Mouse (Mus musculus) T-helper 17 cell (primary cell): Measurements from ENCODE around the gene Ppid.
"Not testable (repeated sequence)": the region's sequence is repeated elsewhere in the genome, so short reads cannot be mapped to it uniquely, and the experiment has no call there.

Source experiments
- in situ Hi-C, 2 experiments: fragments of 300-600 bp; cut with MboI, MseI; formaldehyde crosslinking; loops; 1 replicate in 1 of 2; 2 replicates in 1 of 2; pipeline ENCODE4 v1.15.1; 2025; ENCODE audit warnings: high pct_unique_total_duplicates in 2 of 2

Gene Ppid

DNA sequence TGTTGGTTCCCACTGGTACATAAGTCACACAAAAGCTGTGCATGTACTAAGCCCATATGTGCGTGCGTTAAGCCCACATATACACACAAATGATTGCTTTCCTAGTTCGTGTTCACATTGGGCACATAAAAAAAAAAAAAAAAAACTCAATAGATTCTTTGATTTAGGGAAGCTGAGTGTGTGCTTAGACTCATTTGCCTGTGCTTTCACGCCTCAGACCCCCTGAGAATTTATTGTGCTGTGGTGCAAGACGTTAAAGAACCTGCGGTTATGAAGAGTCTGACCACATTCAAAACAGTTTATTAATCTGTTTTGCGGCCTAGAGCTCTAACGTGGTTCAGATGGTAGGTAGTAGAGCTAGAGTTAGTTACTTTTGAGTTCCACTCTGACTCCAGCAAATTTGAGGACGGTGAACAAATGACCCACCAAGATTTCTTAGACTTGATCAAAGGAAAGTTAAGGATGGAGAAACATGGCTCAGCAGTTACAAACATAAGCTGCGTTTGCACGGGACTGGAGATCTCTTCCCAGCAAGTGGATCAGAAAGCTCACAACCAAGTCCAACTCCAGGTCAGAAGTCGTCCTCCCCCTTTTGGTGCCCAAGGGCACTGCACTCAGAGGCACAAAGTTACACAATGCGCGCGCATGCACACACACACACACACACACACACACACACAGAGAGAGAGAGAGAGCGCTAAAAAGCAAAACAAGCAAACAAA is 22.4 kb upstream of the Ppid start:
- in situ Hi-C loops = loop anchor here in 1 of 2 experiments (10.0 kb wide), 1 partner anchor 604 kb away; no protein-coding TSS in a partner anchor

- in situ Hi-C loops = loop anchor here in 1 of 2 experiments (10.0 kb wide), 1 partner anchor 605 kb away; no protein-coding TSS in a partner anchor
Observed at GRCm38 (mm10) chr3:79569351-79569681, 21.8 kb upstream of the Ppid start.

DNA sequence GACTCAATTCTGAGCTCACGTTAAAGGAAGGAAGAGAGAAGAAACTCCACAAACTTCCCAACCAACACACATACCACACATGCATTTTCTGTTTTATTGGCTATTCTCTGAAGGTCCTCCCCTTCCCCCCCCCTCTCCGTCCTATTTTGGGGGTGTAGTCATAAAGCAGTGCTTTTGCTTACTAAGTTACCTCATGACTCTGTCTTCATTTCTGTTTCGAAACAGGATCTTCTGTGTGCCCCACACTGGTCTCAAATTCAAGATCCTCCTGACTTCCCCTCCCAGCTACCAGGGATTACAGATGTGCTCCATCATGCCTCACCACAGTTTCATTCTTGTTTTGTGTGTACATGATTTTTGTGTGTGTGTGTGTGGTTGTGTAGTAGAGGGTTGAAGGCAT is 18.7 kb upstream of the Ppid start:
- in situ Hi-C loops = no loop called here

GRCm38 (mm10) chr3:79573376-79573775 is 17.8 kb upstream of the Ppid start:
- in situ Hi-C loops = not testable (repeated sequence)

DNA sequence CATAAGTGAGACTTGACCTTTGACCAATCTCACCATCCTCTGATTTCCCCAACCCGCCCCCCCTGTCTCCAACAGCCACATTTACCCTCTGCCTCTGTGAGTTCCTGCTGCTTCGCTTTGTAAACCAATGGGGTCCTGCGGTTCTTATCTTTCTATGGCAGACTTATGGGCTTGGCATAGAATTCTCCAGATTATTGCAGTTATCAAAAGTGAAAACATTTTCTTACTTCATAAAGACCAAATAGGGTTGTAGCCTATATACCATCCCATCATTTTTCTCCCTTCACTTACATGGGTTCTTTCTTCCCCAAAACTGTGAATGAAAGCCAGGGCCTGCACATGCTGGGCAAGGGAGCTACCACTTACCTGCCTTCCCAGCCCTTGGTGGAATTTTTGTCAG is 16.8 kb upstream of the Ppid start:
- in situ Hi-C loops = no loop called here

GRCm38 (mm10) chr3:79575576-79576467 is 15.3 kb upstream of the Ppid start:
- in situ Hi-C loops = no loop called here

GRCm38 (mm10) chr3:79576468-79576816 is 14.7 kb upstream of the Ppid start:
- in situ Hi-C loops = no loop called here

DNA sequence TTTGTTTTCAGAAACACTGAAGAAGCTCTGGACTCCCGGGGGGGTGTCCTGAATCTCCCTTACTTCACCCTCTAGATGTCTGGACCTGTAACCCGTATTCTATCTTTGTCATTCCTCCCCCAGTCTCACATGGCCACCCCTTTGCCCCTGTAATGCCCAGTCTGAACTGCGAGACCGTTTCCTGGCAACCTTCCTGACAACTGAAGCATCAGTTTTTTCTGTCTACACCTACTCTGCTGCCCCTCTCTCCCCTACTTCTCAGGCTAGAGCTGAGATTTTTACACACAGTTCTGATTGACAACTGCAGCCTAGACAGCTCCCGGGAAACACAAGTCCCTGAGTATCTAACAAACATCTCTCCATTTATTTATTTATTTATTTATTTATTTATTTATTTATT is 14.3 kb upstream of the Ppid start:
- in situ Hi-C loops = no loop called here

GRCm38 (mm10) chr3:79577606-79578005 is 13.5 kb upstream of the Ppid start:
- in situ Hi-C loops = no loop called here

DNA sequence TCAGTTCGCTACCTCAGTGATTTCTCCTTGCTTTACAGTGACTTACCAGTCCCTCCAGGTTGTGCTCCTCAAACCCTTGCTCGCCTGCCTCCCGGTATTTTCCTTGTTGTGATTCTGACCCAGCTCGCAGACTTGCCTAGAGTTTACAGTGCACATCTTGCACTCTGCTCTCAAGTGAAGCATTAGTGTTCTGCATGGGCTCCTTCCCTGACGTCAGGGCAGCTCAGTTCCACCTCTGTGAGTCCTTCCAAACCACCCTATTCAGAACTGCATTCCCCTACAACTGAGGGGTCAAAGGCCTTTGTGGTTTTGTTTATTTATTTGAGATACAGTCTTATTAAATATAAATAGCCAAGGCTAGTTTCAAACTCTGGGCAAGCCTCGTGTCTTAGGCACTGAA is 13.0 kb upstream of the Ppid start:
- in situ Hi-C loops = no loop called here

GRCm38 (mm10) chr3:79579891-79580575 is 11.1 kb upstream of the Ppid start:
- in situ Hi-C loops = loop anchor here (5.0 to 10.0 kb wide), 2 partner anchors 83 to 355 kb away; no protein-coding TSS in a partner anchor

GRCm38 (mm10) chr3:79586804-79587203 is 4.3 kb upstream of the Ppid start:
- in situ Hi-C loops = loop anchor here (5.0 to 10.0 kb wide), 3 partner anchors 362 to 630 kb away; no protein-coding TSS in a partner anchor

DNA sequence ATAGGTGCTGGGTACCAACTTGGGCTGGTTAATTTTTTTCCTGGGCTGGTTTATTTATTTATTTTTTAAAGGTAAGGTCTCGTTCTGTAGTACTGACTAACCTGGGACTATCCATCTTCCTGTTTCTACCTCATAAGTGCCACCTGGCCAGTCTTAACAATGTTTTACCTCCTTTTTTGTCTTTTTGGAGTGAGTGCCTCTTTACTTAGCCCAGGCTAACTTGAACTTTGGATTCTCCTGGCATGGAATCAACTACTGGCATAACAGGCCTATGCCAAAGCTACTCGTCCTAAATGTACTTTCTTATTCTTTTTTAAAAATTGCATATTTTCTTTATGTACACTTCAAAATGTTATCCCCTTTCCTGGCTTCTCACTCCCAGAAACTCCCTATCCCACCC is 1.5 kb upstream of the Ppid start:
- in situ Hi-C loops = loop anchor here (5.0 to 10.0 kb wide), 4 partner anchors 365 to 632 kb away; no protein-coding TSS in a partner anchor

- in situ Hi-C loops = loop anchor here in 1 of 2 experiments (5.0 to 10.0 kb wide), 2 partner anchors 367 to 630 kb away; no protein-coding TSS in a partner anchor
Observed at GRCm38 (mm10) chr3:79591793-79592471, 790 bp downstream of the Ppid start.

DNA sequence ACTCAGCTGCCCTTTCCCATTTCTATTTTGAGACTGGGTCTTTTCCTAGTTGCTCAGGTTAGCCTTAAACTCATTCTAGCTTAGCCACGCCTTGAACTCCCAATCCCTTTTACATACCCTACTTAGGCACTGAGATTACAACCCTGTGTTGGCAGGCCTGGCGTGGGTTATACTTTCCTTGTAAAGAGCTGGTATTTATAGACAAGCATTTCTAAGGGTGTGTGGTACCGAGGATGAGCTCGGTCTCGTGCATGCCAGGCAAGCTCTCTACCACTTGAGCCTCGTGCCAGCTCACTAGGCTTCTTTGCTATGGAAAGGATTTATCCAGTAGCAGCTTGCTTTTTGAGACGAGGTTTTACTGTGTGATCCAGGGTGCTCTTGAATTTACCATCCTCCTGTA is 4.3 kb downstream of the Ppid start:
- in situ Hi-C loops = loop anchor here in 1 of 2 experiments (10.0 kb wide), 1 partner anchor 371 kb away; no protein-coding TSS in a partner anchor

DNA sequence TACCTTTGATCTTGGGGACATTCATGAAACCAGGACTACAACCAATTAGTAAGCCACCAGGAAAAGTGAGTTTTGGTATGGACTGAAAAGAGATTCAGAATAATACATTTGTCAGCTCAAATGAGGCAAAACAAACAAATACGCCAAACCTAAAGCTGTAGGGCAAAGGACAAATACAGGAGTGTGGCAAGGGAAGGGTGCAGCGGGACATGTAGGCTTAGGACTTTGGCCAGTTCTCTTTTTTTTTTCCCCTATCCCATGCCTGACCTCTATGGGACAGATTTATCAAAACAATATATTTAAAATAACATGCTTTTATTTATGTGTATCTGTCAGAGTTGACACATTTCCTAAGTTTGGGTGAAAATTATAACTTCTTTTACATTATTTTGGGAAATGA is 18.7 kb downstream of the Ppid start:
- in situ Hi-C loops = no loop called here

- in situ Hi-C loops = no loop called here
Observed at GRCm38 (mm10) chr3:79627484-79628181, 36.5 kb downstream of the Ppid start.

DNA sequence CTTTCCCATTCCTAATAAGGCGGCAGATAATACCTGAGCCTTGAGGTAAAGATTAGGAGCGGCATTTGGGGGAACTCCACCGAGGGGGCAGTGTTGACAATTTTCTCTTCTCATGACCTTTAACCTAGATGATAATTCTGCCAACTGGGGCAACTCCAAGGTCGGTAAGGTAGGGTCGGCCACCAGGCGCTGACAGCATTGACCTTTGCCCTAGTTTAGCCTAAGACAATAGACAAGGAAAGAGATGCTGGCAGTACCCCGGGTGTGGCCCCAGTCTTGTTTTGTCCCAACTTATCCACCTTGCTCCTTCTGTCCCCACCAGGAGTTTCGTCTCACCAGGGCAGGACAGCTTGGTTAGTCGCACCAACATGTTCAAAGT is 37.0 kb downstream of the Ppid start:
- in situ Hi-C loops = no loop called here

GRCm38 (mm10) chr3:79628561-79629415 is 37.6 kb downstream of the Ppid start, which contains the start of gene 4930579G24Rik:
4930579G24Rik (plus strand) TSS chr3:79629079.
- in situ Hi-C loops = no loop called here

DNA sequence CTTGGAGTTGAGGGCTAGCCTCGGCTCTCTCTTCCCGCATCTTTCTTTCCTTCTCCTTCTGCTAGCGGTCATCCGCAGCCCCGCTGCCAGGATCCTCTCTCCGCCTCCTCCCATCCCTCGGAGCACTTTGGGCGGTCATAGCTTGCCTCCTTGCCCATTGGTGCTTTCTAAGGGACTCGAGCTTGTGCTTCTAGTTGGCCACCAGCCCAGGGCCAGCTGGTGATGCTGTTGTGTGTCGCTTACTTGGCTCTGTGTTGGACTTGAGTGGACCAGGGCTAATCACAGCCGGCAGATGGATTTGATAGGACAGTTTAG is 38.2 kb downstream of the Ppid start, which contains the start of gene Etfdh:
TSS of gene Etfdh (minus strand) at position 85 of the 315 bp plus-strand sequence.
- in situ Hi-C loops = no loop called here
